Mouse (Mus musculus) MEL (cell line): ENCODE measurements at regions not wholly inside any gene's neighbourhood (a gene's known extent, or its start where the extent isn't known, plus 50 kb on each side); places are given as distances from the start of the nearest gene placed in this dataset.

Source experiments
- DNase-seq: peaks from one replicate; pipeline ENCODE4 v3.0.0; 2011; ENCODE audit warnings: low read depth, low spot score
- H3K27ac ChIP-seq: 2 replicates; pipeline ENCODE4 v1.5.1; 2012; ENCODE audit warnings: low read depth, mild to moderate bottlenecking, control low read depth, low read length, moderate library complexity; ENCODE audit not compliant: control insufficient read depth
- H3K27me3 ChIP-seq, 2 experiments: fragments of 150-350 bp in 1 of 2; sonication (generic) in 1 of 2; 2 replicates each; pipeline ENCODE4 v1.6.1; 2012; ENCODE audit warnings: low read length in 2 of 2, mild to moderate bottlenecking in 2 of 2, improper control_type of control experiment in 1 of 2, moderate library complexity in 1 of 2; ENCODE audit not compliant: insufficient read depth in 2 of 2, control insufficient read depth in 1 of 2
- H3K36me3 ChIP-seq, 2 experiments: 2 replicates each; pipeline ENCODE4 v1.6.1; 2012 to 2014; ENCODE audit warnings: low read length in 2 of 2, improper control_type of control experiment in 1 of 2, inconsistent platforms in 1 of 2, mild to moderate bottlenecking in 1 of 2; ENCODE audit not compliant: insufficient read depth in 2 of 2, control insufficient read depth in 1 of 2
- H3K4me1 ChIP-seq, 2 experiments: fragments of 150-350 bp in 1 of 2; sonication (generic) in 1 of 2; 2 replicates each; pipeline ENCODE4 v1.6.1; 2012; ENCODE audit warnings: low read length in 2 of 2, improper control_type of control experiment in 1 of 2, mild to moderate bottlenecking in 1 of 2; ENCODE audit not compliant: insufficient read depth in 2 of 2, control insufficient read depth in 1 of 2
- H3K4me3 ChIP-seq, 2 experiments: fragments of 150-350 bp in 1 of 2; sonication (generic) in 1 of 2; 2 replicates each; pipeline ENCODE4 v1.5.1; 2012; ENCODE audit warnings: low read depth in 2 of 2, low read length in 2 of 2, mild to moderate bottlenecking in 2 of 2, moderate library complexity in 2 of 2, control low read depth in 1 of 2, improper control_type of control experiment in 1 of 2; ENCODE audit not compliant: control insufficient read depth in 1 of 2, insufficient read depth in 1 of 2
- H3K79me2 ChIP-seq: 2 replicates; pipeline ENCODE4 v1.6.1; 2012; ENCODE audit warnings: mild to moderate bottlenecking, low read length, moderate library complexity; ENCODE audit not compliant: control insufficient read depth, poor library complexity, insufficient read depth
- H3K9ac ChIP-seq: 2 replicates; pipeline ENCODE4 v1.6.1; 2012; ENCODE audit warnings: low read depth, mild to moderate bottlenecking, control low read depth, low read length, moderate library complexity; ENCODE audit not compliant: control insufficient read depth, poor library complexity, severe bottlenecking
- H3K9me3 ChIP-seq: fragments of 150-350 bp; sonication (generic); replicated peaks from 2 replicates; pipeline ENCODE4 v1.6.1; 2012; ENCODE audit warnings: mild to moderate bottlenecking, low read length, improper control_type of control experiment, moderate library complexity; ENCODE audit not compliant: insufficient read depth
- BHLHE40 ChIP-seq: IDR thresholded peaks from 2 replicates; pipeline ENCODE4 v1.6.1; 2012; ENCODE audit warnings: low read depth, mild to moderate bottlenecking, inconsistent platforms, low read length, improper control_type of control experiment, borderline replicate concordance
- CHD1 ChIP-seq: IDR thresholded peaks from 2 replicates; pipeline ENCODE4 v1.6.1; 2012; ENCODE audit warnings: low read depth, mild to moderate bottlenecking, inconsistent platforms, low read length, improper control_type of control experiment
- CHD2 ChIP-seq: IDR thresholded peaks from 2 replicates; pipeline ENCODE4 v1.6.1; 2011; ENCODE audit warnings: low read length, improper control_type of control experiment
- CTCF ChIP-seq, 3 experiments: IDR thresholded peaks in 2 of 3; conservative IDR thresholded peaks in 1 of 3; 2 replicates each; pipeline ENCODE4 v1.5.1; 2011 to 2012; ENCODE audit warnings: low read length in 3 of 3, low read depth in 2 of 3, mild to moderate bottlenecking in 2 of 3, improper control_type of control experiment in 1 of 3, inconsistent platforms in 1 of 3, mixed read lengths in 1 of 3, moderate library complexity in 1 of 3; ENCODE audit not compliant: control insufficient read depth in 1 of 3, insufficient read depth in 1 of 3, poor library complexity in 1 of 3, severe bottlenecking in 1 of 3
- ELF1 ChIP-seq: IDR thresholded peaks from 2 replicates; pipeline ENCODE4 v1.6.1; 2014; ENCODE audit warnings: low read depth, mild to moderate bottlenecking, inconsistent platforms, low read length, improper control_type of control experiment, moderate library complexity
- EP300 ChIP-seq, 2 experiments: IDR thresholded peaks; 2 replicates each; pipeline ENCODE4 v1.6.1; 2011; ENCODE audit warnings: improper control_type of control experiment in 2 of 2, low read length in 2 of 2, low read depth in 1 of 2, mild to moderate bottlenecking in 1 of 2
- ETS1 ChIP-seq: IDR thresholded peaks from 2 replicates; pipeline ENCODE4 v1.6.1; 2012; ENCODE audit warnings: low read depth, mild to moderate bottlenecking, inconsistent platforms, low read length, improper control_type of control experiment, moderate library complexity
- GABPA ChIP-seq: IDR thresholded peaks from 2 replicates; pipeline ENCODE4 v1.6.1; 2012; ENCODE audit warnings: low read depth, mild to moderate bottlenecking, inconsistent platforms, low read length, improper control_type of control experiment, moderate library complexity
- GATA1 ChIP-seq: IDR thresholded peaks from 2 replicates; pipeline ENCODE4 v1.6.1; 2011; ENCODE audit warnings: low read depth, low read length, improper control_type of control experiment
- HCFC1 ChIP-seq: IDR thresholded peaks from 2 replicates; pipeline ENCODE4 v1.6.1; 2012; ENCODE audit warnings: low read depth, mild to moderate bottlenecking, inconsistent platforms, low read length, improper control_type of control experiment, moderate library complexity
- JUND ChIP-seq: IDR thresholded peaks from 2 replicates; pipeline ENCODE4 v1.6.1; 2011; ENCODE audit warnings: low read depth, mild to moderate bottlenecking, improper control_type of control experiment, low read length
- MAFK ChIP-seq: IDR thresholded peaks from 2 replicates; pipeline ENCODE4 v1.6.1; 2011; ENCODE audit warnings: low read depth, mild to moderate bottlenecking, low read length, improper control_type of control experiment, borderline replicate concordance
- MAX ChIP-seq: IDR thresholded peaks from 2 replicates; pipeline ENCODE4 v1.6.1; 2011; ENCODE audit warnings: low read length, improper control_type of control experiment
- MYB ChIP-seq: IDR thresholded peaks from 2 replicates; pipeline ENCODE4 v1.6.1; 2011; ENCODE audit warnings: mild to moderate bottlenecking, low read depth, low read length, improper control_type of control experiment
- MYC ChIP-seq: IDR thresholded peaks from 2 replicates; pipeline ENCODE4 v1.6.1; 2011; ENCODE audit warnings: low read depth, mild to moderate bottlenecking, low read length, improper control_type of control experiment, moderate library complexity
- POLR2AphosphoS5 ChIP-seq: IDR thresholded peaks from 2 replicates; pipeline ENCODE4 v1.6.1; 2012; ENCODE audit warnings: low read depth, borderline replicate concordance, mild to moderate bottlenecking, inconsistent platforms, low read length, moderate library complexity, mixed read lengths
- RAD21 ChIP-seq: IDR thresholded peaks from 2 replicates; pipeline ENCODE4 v1.6.1; 2011; ENCODE audit warnings: mild to moderate bottlenecking, low read depth, low read length, improper control_type of control experiment
- RCOR1 ChIP-seq: IDR thresholded peaks from 2 replicates; pipeline ENCODE4 v1.6.1; 2012; ENCODE audit warnings: low read depth, mild to moderate bottlenecking, inconsistent platforms, low read length, improper control_type of control experiment
- TAL1 ChIP-seq: IDR thresholded peaks from 2 replicates; pipeline ENCODE4 v1.6.1; 2012; ENCODE audit warnings: mild to moderate bottlenecking, inconsistent platforms, low read length, moderate library complexity, mixed read lengths
- TBP ChIP-seq: IDR thresholded peaks from 2 replicates; pipeline ENCODE4 v1.8.0; 2011; ENCODE audit warnings: low read depth, low read length, improper control_type of control experiment
- TCF12 ChIP-seq: IDR thresholded peaks from 2 replicates; pipeline ENCODE4 v1.6.1; 2014; ENCODE audit warnings: low read depth, mild to moderate bottlenecking, inconsistent platforms, low read length, improper control_type of control experiment, moderate library complexity
- USF1 ChIP-seq: IDR thresholded peaks from 2 replicates; pipeline ENCODE4 v1.6.1; 2014; ENCODE audit warnings: low read depth, mild to moderate bottlenecking, inconsistent platforms, low read length, improper control_type of control experiment, moderate library complexity
- USF2 ChIP-seq, 2 experiments: IDR thresholded peaks; 2 replicates each; pipeline ENCODE4 v1.6.1; 2011 to 2012; ENCODE audit warnings: improper control_type of control experiment in 2 of 2, low read length in 2 of 2, borderline replicate concordance in 1 of 2, inconsistent platforms in 1 of 2, low read depth in 1 of 2, mild to moderate bottlenecking in 1 of 2; ENCODE audit not compliant: insufficient read depth in 1 of 2
- ZC3H11A ChIP-seq: IDR thresholded peaks from 2 replicates; pipeline ENCODE4 v1.6.1; 2012; ENCODE audit warnings: low read depth, mild to moderate bottlenecking, inconsistent platforms, low read length, improper control_type of control experiment

DNA sequence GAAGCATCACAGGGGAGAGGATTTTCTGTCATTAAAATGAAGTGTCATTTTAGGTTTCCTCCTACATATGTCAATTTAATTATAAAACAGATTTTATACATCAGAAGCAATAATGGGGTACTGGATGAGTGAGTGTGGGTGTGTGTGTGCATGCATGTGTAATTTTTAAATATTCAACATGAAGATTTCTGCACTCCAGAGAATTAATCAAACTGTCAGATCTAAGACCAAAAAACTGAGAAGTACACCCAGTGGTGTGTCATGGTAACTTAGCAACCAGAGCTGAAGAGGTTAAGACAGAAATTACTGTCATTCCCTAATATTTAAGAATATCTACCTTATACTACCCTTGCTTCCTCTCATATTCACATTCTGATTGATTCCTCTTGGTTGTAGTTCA lies 919.0 kb downstream of the Poteg start:
- Histone ChIP-seq H3K9me3 (no peaks in the 10 kb centered on the region), H3K4me1 (no peaks in the 10 kb centered on the region), H3K36me3 (no peaks in the 10 kb centered on the region), H3K27ac (no peak overlapping the region), H3K27me3 (no peaks in the 10 kb centered on the region), H3K4me3 (no peak overlapping the region)
- TF ChIP-seq USF1, result no peak
- TF ChIP-seq, all 39 proteins: peak for 0
- no peak overlapping the region for H3K9ac ChIP-seq
- DNase-seq, result no peak
- H3K79me2 ChIP-seq, result no peaks in the 10 kb centered on the region

DNA sequence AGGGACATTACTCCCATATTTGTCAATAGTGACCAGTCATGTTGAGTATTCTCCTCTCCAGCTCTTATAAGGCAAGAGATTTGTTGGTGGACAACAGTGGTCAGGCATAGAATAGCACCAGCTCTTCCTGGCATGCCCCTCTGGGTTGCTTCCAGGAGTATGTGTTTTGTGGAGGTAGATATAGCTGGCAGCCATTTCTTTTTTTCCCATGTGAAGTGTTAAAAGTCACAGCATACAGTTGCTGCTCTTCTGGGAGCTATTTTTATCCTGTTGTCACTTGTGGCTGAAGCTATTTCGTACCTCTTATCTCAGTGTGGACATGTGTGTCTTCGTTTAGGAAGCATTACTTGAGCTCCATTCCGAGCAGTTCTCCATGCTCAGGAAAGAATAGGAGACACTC lies 919.9 kb downstream of the Poteg start:
- H3K9me3 ChIP-seq, result no peaks in the 10 kb centered on the region
- no peaks in the 10 kb centered on the region for H3K27me3 ChIP-seq
- DNase-seq, result no peak
- no peaks in the 10 kb centered on the region for H3K36me3 ChIP-seq
- no peaks in the 10 kb centered on the region for H3K4me1 ChIP-seq
- no peak overlapping the region for H3K27ac ChIP-seq
- no peak overlapping the region for H3K4me3 ChIP-seq
- no peak for TF ChIP-seq MAX
- TF ChIP-seq MYC, result no peak
- TF ChIP-seq EP300 (IDR thresholded peaks at IDR 0.05; ENCODE audit: low read depth in 1 of 2, low read length in 2 of 2), result no peak
- TF ChIP-seq RCOR1, result no peak
- no peak for TF ChIP-seq GATA1
- no peak for TF ChIP-seq TBP
- no peak for TF ChIP-seq BHLHE40
- TF ChIP-seq CHD2, result no peak
- TF ChIP-seq MAFK, result no peak
- H3K79me2 ChIP-seq, result no peaks in the 10 kb centered on the region
- H3K9ac ChIP-seq, result no peak overlapping the region

DNA sequence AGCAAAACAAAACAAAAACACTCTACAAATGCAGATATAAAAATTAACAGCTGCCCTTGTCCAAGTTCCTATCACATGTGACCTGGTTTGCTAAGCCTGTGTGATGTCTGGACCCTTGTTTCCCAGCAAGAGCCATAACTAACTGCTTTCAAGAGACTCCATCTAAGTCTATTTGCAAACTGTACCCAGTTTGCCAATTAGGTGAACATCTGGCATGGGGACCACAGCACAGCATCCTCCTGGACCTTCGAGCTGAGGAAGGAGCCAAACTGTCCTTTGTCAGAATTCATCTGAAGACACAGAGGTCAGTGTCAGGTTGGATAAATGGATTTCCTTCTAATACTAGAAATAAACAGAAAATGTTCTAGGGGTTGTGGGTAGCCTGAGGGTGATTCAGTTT lies 924.3 kb downstream of the Poteg start:
- Histone ChIP-seq H3K36me3 (no peaks in the 10 kb centered on the region), H3K4me3 (no peak overlapping the region), H3K27ac (no peak overlapping the region), H3K27me3 (no peaks in the 10 kb centered on the region), H3K9me3 (no peaks in the 10 kb centered on the region), H3K9ac (no peak overlapping the region), H3K79me2 (no peaks in the 10 kb centered on the region), H3K4me1 (no peaks in the 10 kb centered on the region)
- no peak for DNase-seq
- TF ChIP-seq POLR2AphosphoS5 (no peak), JUND (no peak), ETS1 (no peak), ZC3H11A (no peak), MAFK (no peak), RCOR1 (no peak), ELF1 (no peak), USF1 (no peak), CTCF (IDR thresholded peaks at IDR 0.05 in 2 of 3, conservative IDR thresholded peaks at IDR 0.05 in 1 of 3; ENCODE audit: control insufficient read depth in 1 of 3, insufficient read depth in 1 of 3, low read depth in 2 of 3, low read length in 3 of 3, poor library complexity in 1 of 3, severe bottlenecking in 1 of 3) (no peak), EP300 (IDR thresholded peaks at IDR 0.05; ENCODE audit: low read depth in 1 of 2, low read length in 2 of 2) (no peak), USF2 (IDR thresholded peaks at IDR 0.05; ENCODE audit: borderline replicate concordance in 1 of 2, insufficient read depth in 1 of 2, low read depth in 1 of 2, low read length in 2 of 2) (no peak), MYB (no peak), RAD21 (no peak), CHD1 (no peak), GABPA (no peak), TCF12 (no peak), MYC (no peak), HCFC1 (no peak), TAL1 (no peak)
